Mouse (Mus musculus): Measurements from ENCODE around the gene Gipc3. TPM values are rescaled to one million over a fixed set of nuclear protein-coding genes. Genes with fewer than 3 reads are reported as not detected.

The Gipc3 gene
- total RNA-seq, 2 experiments from 2014 or later = 0.66 to 0.86 TPM

- DNase-seq (ENCODE audit: low spot score in 2 of 2) = no peak
Observed at GRCm38 (mm10) chr10:81302288-81302687, 40.8 kb downstream of the Gipc3 start.

- no peak for DNase-seq (ENCODE audit: low spot score in 2 of 2)
Observed at GRCm38 (mm10) chr10:81301321-81301720, 41.7 kb downstream of the Gipc3 start.

- DNase-seq (ENCODE audit: low spot score in 2 of 2) = no peak
Observed at GRCm38 (mm10) chr10:81300352-81300907, 42.6 kb downstream of the Gipc3 start.

GRCm38 (mm10) chr10:81299585-81300351, 43.3 kb downstream of the Gipc3 start:
- DNase-seq (ENCODE audit: low spot score in 2 of 2) = no peak

- DNase-seq (ENCODE audit: low spot score in 2 of 2) = no peak
Observed at GRCm38 (mm10) chr10:81298369-81299100, 44.5 kb downstream of the Gipc3 start.

GRCm38 (mm10) chr10:81297845-81298244, 45.2 kb downstream of the Gipc3 start:
- DNase-seq (ENCODE audit: low spot score in 2 of 2) = no peak

- no peak for DNase-seq (ENCODE audit: low spot score in 2 of 2)
Observed at GRCm38 (mm10) chr10:81297246-81297645, 45.8 kb downstream of the Gipc3 start.

GRCm38 (mm10) chr10:81295185-81295584, 47.9 kb downstream of the Gipc3 start:
- DNase-seq (ENCODE audit: low spot score in 2 of 2) = no peak

GRCm38 (mm10) chr10:81294442-81294841, 48.6 kb downstream of the Gipc3 start:
- DNase-seq (ENCODE audit: low spot score in 2 of 2) = no peak

- DNase-seq (ENCODE audit: low spot score in 2 of 2) = no peak
Observed at GRCm38 (mm10) chr10:81293334-81294030, 49.6 kb downstream of the Gipc3 start.

GRCm38 (mm10) chr10:81292554-81293333, 50.3 kb downstream of the Gipc3 start, which contains the start of gene Pip5k1c:
TSS of gene Pip5k1c (plus strand) at chr10:81292963.
- DNase-seq (ENCODE audit: low spot score in 2 of 2) = peak; percentile 97 to 98

GRCm38 (mm10) chr10:81291511-81292104, 51.5 kb downstream of the Gipc3 start, which contains the start of gene Tjp3:
TSS of gene Tjp3 (minus strand) at chr10:81291581.
- no peak for DNase-seq (ENCODE audit: low spot score in 2 of 2)

- no peak for DNase-seq (ENCODE audit: low spot score in 2 of 2)
Observed at GRCm38 (mm10) chr10:81290698-81291460, 52.2 kb downstream of the Gipc3 start.

- no peak for DNase-seq (ENCODE audit: low spot score in 2 of 2)
Observed at GRCm38 (mm10) chr10:81289811-81290210, 53.3 kb downstream of the Gipc3 start.

GRCm38 (mm10) chr10:81289278-81289677, 53.8 kb downstream of the Gipc3 start:
- DNase-seq (ENCODE audit: low spot score in 2 of 2) = peak; percentile 50 to 66

GRCm38 (mm10) chr10:81288601-81289000, 54.5 kb downstream of the Gipc3 start:
- DNase-seq (ENCODE audit: low spot score in 2 of 2) = no peak

GRCm38 (mm10) chr10:81287513-81288157, 55.4 kb downstream of the Gipc3 start:
- DNase-seq (ENCODE audit: low spot score in 2 of 2) = no peak

- no peak for DNase-seq (ENCODE audit: low spot score in 2 of 2)
Observed at GRCm38 (mm10) chr10:81286586-81286985, 56.5 kb downstream of the Gipc3 start.

Data from gastrocnemius, postnatal 4 days (tissue).